Mouse (Mus musculus) gonadal fat pad, adult 2 months (tissue): ENCODE results near the gene Gm15093. TPM values are rescaled to one million over a fixed set of nuclear protein-coding genes. Genes with fewer than 3 reads are reported as not detected.
"Not testable (repeated sequence)": the region's sequence is repeated elsewhere in the genome, so short reads cannot be mapped to it uniquely, and the experiment has no call there.

Experiments used
- DNase-seq: peaks from one replicate; pipeline ENCODE4 v3.0.0-alpha.2; 2012; ENCODE audit warnings: low read depth
- polyA plus RNA-seq: library from polyadenylated mRNA; depleted of rRNA; stranded (reverse); fragments of >200 nt; gene quantifications from 2 replicates; pipeline ENCODE4 v1.2.3, GENCODE M21; 2012; rRNA removed

The Gm15093 gene
- polyA plus RNA-seq, result not detected in 2 replicates

GRCm38 (mm10) chrX:149272077-149272476 is at the start of gene Gm15093:
Gene Gm15093, plus strand, starts transcription at chrX:149272377.
- DNase-seq, result not testable (repeated sequence)

Other genes starting within 250 kb of the Gm15093 start
- gene Ott, start 198.1 kb upstream of the Gm15093 start, polyA plus RNA-seq, result not detected in 2 replicates
- gene Gm15085, start 175.2 kb downstream of the Gm15093 start, polyA plus RNA-seq, result not detected in 2 replicates